Mouse (Mus musculus) cerebellum, adult 9-10 months (tissue): Measurements from ENCODE around the gene Tbpl2.

Experiments used
- DNase-seq: peaks from one replicate; pipeline ENCODE4 v3.0.0; 2022

Tbpl2 gene

DNA sequence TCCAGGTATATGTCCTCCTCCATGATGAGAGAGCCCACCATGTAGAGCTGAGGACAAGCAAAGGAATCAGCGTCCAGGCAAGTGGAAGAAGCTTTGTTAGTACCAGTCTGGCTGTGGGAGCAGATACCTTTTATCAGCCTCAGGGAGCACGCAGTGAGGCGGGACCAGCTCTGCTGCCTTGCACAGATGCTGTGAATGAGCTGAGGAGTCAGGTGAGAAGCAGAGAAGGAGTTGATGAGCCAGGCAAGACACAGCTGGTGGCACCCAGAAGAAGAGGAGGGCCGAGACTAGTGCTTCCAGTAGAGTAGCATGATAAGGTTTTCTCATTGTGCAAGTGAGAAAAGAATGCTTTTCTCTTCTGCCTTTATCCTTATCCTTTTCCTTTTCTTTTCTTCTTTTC lies at the start of gene Tbpl2:
Gene Tbpl2 (minus strand): TSS at position 101 of the 400 bp plus-strand sequence.
- no peak for DNase-seq

DNA sequence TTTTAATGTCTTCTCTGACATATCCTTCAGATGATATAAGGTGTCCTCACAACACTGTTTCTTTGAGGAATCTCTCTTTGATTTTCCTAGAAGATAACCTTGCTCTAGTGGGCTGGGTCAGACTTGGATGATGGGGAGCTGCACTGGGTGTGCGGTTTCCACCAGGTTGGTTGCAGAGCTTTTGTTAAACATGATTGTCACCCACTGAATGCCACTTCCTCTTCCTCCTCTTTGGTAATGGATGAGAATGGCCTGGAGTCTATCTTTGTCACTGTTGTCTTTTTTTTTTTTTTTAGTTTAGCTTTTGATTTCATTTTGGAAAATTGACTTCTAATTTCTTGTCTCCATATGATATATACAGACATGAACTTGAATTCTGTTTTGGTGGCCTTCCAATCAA lies 38.0 kb upstream of the Tbpl2 start:
- no peak for DNase-seq

GRCm38 (mm10) chr2:24109085-24109484 lies 12.7 kb upstream of the Tbpl2 start:
- no peak for DNase-seq

DNA sequence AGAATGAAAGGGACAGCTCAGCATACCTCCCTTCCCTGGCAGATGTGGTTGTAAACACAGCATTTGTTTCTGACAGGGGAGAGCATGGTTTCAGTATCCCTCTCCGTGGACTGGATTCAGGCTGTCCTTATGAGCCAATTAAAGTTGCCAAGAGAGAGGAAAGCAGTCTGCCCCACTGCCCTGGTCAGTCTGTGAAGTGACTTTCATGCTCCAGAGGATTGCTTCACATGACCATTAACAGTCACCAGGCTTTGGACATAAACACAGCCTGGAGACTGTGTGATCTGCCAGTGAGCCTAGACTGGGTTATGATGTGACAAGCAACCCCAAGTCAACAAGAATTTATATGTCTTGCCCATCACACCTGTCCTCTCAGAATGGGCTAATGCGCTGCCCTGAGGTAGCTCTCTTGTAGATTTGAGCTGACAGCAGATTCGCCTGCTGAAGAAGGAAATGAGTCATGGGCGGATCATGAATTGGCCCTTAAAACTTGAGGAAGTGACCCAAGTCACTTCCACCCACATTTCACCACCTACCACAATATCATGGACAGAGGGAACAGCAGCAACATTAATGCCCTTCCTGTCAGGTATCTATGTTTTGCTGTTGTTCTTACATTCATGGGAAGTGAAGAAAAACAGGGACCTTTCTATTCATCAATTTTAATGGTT lies 7.4 kb upstream of the Tbpl2 start:
- DNase-seq: no peak

- DNase-seq: no peak
Measured at GRCm38 (mm10) chr2:24090921-24091320, 5.5 kb downstream of the Tbpl2 start.

- no peak for DNase-seq
Measured at GRCm38 (mm10) chr2:24050459-24050858, 45.9 kb downstream of the Tbpl2 start.

- DNase-seq: no peak
Measured at GRCm38 (mm10) chr2:24049344-24049990, 46.9 kb downstream of the Tbpl2 start, which contains the start of gene Hnmt. Gene Hnmt (minus strand): TSS chr2:24049394.

DNA sequence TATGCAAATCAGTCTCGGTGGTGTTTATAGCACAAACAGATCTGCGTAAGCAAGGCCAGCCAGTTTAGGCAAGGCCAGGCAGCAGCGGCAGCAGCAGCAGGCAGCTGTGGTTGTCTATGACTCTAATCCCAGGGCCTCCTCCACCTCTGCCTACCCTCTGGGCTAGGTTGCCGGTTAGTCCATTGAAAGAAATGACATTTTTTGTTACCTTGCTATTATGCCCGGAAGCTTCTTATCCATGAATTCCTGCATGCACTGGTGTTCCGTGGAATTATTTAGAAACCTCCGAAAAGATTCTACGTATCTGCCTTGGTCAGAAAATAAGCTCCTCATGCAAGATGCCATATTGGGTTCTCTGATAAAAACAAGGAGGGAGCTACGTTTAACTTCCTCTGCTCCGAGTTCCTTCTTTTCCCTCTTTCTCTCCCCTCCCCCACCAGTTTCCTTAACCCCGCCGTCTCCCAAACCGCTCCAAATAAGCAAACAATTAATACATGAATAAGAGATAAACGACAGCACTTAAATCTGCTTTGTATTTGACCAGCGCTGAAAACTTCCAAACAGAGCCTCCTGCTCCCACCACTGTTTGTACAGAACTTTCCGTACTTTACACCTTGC lies 47.8 kb downstream of the Tbpl2 start:
- DNase-seq: peak; percentile 5

- no peak for DNase-seq
Measured at GRCm38 (mm10) chr2:24047551-24048479, 48.6 kb downstream of the Tbpl2 start.

GRCm38 (mm10) chr2:24042901-24043300 lies 53.5 kb downstream of the Tbpl2 start:
- no peak for DNase-seq

- no peak for DNase-seq
Measured at GRCm38 (mm10) chr2:24040531-24040930, 55.9 kb downstream of the Tbpl2 start.
